Mouse (Mus musculus) heart, adult 2 months (tissue): ENCODE measurements at regions not wholly inside any gene's neighbourhood (a gene's known extent, or its start where the extent isn't known, plus 50 kb on each side); places are given as distances from the start of the nearest gene placed in this dataset.

ENCODE experiments used
- CTCF ChIP-seq: fragments of 200-600 bp; IDR thresholded peaks from 2 replicates; pipeline ENCODE4 v1.8.1; 2022; ENCODE audit warnings: antibody characterized with exemption, mild to moderate bottlenecking, moderate library complexity
- EP300 ChIP-seq: fragments of 200-500 bp; IDR thresholded peaks from 2 replicates; pipeline ENCODE4 v1.6.1; 2011; ENCODE audit warnings: low read depth, low read length, control low read depth; ENCODE audit not compliant: insufficient read depth
- POLR2A ChIP-seq: fragments of 200-500 bp; IDR thresholded peaks from 2 replicates; pipeline ENCODE4 v1.6.1; 2011; ENCODE audit warnings: mild to moderate bottlenecking, low read depth, low read length, control low read depth; ENCODE audit not compliant: insufficient read depth

DNA sequence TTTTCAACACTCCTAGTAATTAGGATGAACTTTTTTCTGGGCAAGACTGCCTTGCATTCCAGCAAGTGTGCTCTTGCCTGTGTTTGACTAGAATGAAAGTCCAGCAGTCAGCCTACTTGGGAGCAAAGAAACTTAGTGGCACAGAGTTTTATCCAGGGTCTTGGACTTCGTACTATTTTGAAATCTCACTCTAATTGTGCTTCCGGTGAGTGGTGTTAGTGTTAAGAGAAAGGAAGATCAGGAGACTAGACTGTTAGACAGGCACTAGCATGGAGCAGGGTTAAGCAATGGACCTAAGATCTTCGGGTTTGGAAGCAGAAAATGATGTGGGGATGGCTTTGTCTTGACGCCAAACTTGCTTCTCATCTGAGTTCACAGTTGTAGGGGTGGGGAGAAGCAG is 54.1 kb upstream of the Ppp2r3a start:
- TF ChIP-seq EP300 = no peak
- TF ChIP-seq POLR2A = no peak
- no peak for TF ChIP-seq CTCF
